Mouse (Mus musculus): ENCODE data around the gene Cbwd1.
"Not testable (repeated sequence)": the region's sequence is repeated elsewhere in the genome, so short reads cannot be mapped to it uniquely, and the experiment has no call there.

Cbwd1 gene

DNA sequence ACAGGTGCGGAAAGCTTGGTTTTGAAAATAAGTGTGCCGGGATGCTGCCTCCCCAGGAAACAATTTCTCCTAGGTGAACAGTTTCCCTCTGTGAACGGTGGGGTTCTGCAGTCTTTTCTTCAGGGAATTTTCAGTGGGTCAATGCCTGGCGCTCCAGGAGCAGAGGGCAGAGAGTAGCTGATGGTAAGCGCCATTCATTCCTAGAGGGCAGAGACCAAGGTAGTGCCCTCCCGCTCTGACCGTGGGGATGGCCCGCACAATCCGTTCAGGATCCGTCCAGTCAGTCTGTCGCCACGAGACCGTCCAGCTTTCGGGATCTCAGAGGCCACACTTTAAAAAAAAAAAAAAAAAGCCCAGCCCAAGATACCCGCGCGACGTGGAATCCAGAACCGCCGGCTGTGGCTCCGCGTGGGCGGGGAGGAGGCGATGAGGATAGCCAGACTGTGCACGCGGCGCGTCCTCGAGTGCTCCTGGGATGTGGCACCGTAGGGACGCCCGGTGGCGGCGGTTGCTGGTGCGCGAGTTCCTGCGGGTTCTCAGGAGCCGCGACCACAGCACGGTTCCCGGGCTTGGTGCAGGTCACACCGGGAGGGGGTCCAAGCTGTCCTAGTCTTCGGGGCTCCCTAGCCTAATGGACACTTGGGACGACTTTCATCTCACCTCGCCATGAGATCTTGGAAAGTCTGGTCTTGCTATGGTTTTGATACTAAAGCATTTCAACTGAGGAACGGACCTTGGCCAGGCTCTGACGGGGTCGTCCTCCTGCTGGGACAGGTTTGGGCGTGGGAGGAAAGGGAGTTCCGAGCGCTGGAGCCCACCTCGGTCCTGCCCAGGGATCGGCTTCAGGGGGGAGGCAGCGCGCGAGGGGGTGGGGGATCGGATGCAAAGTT lies 64.2 kb downstream of the Cbwd1 start:
- no peak for DNase-seq (ENCODE audit: low spot score)

DNA sequence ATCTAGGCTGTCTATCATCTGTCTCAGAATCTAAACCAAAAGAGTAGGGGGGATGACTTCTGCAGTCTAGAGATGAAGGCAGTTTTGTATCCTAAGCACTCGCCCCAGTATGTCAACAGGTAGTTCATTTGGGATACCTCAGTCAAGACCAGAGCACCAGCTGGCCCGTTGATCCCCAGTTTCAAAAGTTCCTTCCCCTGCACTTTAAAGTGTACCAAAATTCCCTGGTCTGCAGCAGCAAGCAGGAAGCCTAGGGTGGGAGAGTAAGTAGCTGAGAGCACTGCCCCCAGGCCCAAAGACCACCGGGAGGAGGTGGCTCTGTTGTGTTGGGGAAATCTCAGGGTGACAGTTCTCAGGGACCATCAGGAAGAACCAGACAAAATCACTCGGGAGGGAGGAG lies 64.9 kb downstream of the Cbwd1 start:
- DNase-seq (ENCODE audit: low spot score) = no peak

DNA sequence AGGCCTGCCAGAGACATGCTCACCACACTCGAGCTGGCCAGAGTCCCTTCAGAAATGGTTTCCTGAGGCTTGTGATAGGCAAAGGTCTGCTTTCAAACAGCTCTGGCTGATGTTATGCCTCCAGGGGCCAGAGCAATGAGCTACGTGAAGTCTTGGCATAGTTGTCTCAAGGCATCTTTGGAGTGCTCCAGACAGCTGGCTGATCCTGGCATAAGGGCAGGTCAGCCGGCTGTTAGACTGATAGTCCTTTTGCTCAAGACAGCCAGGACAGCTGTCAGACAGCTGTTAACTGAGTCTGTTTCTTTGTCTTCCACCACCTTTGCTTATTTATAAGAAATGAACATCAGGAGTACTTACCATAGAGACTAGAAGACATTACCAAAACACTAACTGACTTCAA lies 74.5 kb downstream of the Cbwd1 start:
- no peak for DNase-seq (ENCODE audit: low spot score)

DNA sequence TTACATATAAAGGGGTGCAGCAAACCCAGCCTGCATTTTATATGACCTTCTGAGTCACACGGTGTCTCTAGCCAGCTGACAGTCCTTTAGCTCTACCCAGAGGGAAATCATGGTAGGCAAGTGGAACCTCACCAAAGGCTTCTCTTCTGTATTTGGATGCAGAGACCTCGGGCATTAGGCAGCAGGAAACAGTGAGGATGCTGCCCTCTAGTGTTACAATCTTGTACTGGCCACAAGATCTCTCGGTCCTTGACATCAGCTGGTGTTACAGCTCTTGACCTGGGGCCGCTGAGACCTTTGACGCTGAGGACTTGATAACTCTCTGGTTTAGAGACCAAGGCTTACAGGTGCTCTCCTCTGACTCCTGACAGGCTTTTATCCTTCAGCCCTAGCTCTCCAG lies 75.9 kb downstream of the Cbwd1 start:
- DNase-seq (ENCODE audit: low spot score) = peak; percentile 37

DNA sequence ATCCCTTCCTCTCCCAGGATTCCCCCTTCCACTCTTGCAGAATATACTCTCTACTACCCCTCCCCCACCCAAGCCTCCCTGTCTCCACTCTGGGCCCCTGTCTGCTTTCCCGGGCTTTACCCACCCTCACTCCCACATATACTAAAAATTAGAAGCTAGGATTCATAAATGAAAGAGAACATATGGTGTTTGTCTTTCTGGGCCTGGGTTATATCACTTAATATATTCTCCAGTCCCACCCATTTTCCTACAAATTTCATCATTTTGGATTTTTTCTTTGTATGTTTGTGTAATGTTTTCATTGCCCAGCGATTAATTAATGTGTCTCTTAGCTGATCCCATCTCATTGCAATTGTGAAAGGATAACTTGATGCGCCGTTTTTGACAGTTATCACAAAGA lies 80.2 kb downstream of the Cbwd1 start:
- DNase-seq (ENCODE audit: low spot score) = no peak

DNA sequence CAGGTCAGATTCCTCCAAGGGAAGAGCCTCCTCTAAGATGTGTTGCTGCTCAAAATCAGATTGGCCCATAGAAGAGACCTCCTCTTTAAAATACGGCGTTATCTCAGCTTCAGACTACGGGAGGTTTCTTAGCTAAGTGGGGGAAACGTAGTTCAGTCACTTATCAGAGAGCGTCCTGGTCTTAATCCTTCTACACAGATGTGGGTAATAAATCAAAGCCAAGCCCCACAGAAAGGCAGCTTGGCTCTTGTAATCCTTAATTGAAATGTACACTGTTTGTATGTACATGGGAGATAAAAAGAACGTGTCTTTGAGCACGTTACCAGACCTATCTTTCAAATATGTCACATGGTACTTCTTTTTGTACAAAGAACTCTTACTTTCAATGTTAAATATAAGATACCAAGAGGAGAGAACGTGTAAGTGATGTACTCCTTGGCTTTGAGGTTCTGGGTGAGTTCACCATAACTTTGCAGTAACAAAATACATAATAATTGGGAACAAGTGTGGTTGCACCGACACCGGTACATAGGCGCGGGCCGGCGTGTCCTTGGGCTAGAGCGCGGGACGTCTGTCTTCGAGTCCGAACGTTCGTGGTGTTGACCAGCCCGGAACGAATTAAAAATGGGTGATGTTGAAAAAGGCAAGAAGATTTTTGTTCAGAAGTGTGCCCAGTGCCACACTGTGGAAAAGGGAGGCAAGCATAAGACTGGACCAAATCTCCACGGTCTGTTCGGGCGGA lies 86.1 kb downstream of the Cbwd1 start, which contains the start of gene Gm10053:
Gene Gm10053 (plus strand): TSS at position 558 of the 742 bp plus-strand sequence.
- not testable (repeated sequence) for DNase-seq (ENCODE audit: low spot score)

DNA sequence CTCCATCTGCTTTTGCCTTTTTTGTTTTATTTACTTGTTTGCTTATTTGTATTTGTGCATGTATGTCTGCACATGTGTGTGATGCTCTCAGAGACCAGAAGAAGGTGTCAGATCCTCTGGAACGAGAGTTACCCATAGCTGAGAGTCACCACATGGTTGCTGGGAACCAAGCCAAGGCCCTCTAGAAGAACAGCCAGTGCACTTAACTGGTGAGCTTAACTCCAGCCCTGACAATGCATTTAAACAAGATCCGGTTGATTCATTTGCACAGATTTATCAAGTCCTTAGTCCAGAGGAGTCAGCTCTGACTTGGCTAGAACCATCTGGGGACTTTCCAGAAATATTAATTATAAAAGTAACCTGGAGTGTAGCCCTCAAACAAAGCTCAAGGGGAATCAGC lies 87.5 kb downstream of the Cbwd1 start:
- no peak for DNase-seq (ENCODE audit: low spot score)

DNA sequence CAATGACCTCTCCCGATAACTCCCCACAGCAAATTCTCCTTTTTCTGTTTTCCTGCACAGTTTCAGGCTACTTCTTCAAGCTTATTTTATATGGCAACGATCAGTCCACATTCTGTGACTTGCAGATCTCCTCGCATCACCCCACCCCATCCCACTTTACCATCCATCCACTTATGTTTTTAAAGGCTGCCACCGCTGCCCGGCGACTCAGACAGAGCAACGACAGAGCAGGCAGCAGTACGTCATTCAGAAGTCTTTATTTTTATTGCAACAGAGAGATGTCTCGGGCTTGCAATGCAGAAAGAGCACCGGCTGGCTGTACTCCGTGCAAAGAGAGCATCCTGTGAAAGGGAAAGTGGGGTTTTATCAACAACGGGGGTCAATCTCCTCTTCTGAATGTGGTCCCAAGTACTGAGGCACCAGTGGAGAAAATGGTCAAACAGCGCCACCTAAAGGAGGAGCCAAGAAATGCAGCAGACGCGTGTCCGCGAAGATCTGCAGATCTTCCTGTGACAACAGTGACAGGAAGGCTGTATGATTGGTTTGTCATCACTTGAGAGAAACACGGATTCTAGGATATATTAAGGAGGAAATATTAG lies 90.3 kb downstream of the Cbwd1 start:
- DNase-seq (ENCODE audit: low spot score) = peak; percentile 47
